Mouse (Mus musculus) midbrain, embryonic 14.5 days (tissue): ENCODE results near the gene Srm. TPM values are rescaled to one million over a fixed set of nuclear protein-coding genes. Genes with fewer than 3 reads are reported as not detected.

ENCODE experiments used
- ATAC-seq: fragments of 200-750 bp; cut with Nextera tagmentation; 2 replicates; pipeline ENCODE4 v1.8.0; 2017; ENCODE audit warnings: moderate number of reproducible peaks, moderate library complexity; ENCODE audit not compliant: low FRiP score, low TSS enrichment
- DNase-seq: peaks from one replicate; pipeline ENCODE4 v3.0.0-alpha.2; 2015
- H3K27ac ChIP-seq: fragments of 300-500 bp; sonication (generic); replicated peaks from 2 replicates; pipeline ENCODE4 v1.5.1; 2014; ENCODE audit warnings: mild to moderate bottlenecking, low read depth, low read length, moderate library complexity
- H3K27me3 ChIP-seq: fragments of 300-500 bp; sonication (generic); 2 replicates; pipeline ENCODE4 v1.6.1; 2014; ENCODE audit warnings: low read length, control low read depth, mixed read lengths; ENCODE audit not compliant: control insufficient read depth, insufficient read depth
- H3K36me3 ChIP-seq: fragments of 300-500 bp; sonication (generic); 2 replicates; pipeline ENCODE4 v1.6.1; 2014; ENCODE audit warnings: low read length, control low read depth; ENCODE audit not compliant: control insufficient read depth, insufficient read depth
- H3K4me1 ChIP-seq: fragments of 300-500 bp; sonication (generic); 2 replicates; pipeline ENCODE4 v1.6.1; 2014; ENCODE audit warnings: mild to moderate bottlenecking, antibody characterized with exemption, low read length, control low read depth; ENCODE audit not compliant: control insufficient read depth, insufficient read depth
- H3K4me2 ChIP-seq: fragments of 300-500 bp; sonication (generic); 2 replicates; pipeline ENCODE4 v1.6.1; 2014; ENCODE audit warnings: mild to moderate bottlenecking, low read length, moderate library complexity
- H3K4me3 ChIP-seq: fragments of 300-500 bp; sonication (generic); replicated peaks from 2 replicates; pipeline ENCODE4 v1.5.1; 2014; ENCODE audit warnings: low read depth, low read length
- H3K9ac ChIP-seq: fragments of 300-500 bp; sonication (generic); replicated peaks from 2 replicates; pipeline ENCODE4 v1.6.1; 2014; ENCODE audit warnings: mild to moderate bottlenecking, low read length, moderate library complexity
- H3K9me3 ChIP-seq: fragments of 300-500 bp; sonication (generic); 2 replicates; pipeline ENCODE4 v1.6.1; 2016; ENCODE audit warnings: low read length, control low read depth, mixed read lengths; ENCODE audit not compliant: control insufficient read depth
- WGBS: fragments of 180-500 bp; shearing (Covaris S2); extraction: QIAGEN DNeasy Blood & Tissue Kit; methylation state at CpG from one replicate; pipeline ENCODE4 v1.1.7; 2014; 5-methylcytosine and 5-hydroxymethylcytosine counted together
- polyA plus RNA-seq: library from polyadenylated mRNA; unstranded; fragments of >200 nt; fragmentation: Nextera tagmentation; extraction: Ambion mirVana; gene quantifications from 2 replicates; pipeline ENCODE4 v1.2.1, GENCODE M21; 2014

Srm gene
- polyA plus RNA-seq, 1 experiment from 2014 or later = 146 TPM

GRCm38 (mm10) chr4:148632013-148632692 is 40.9 kb downstream of the Srm start:
- no peak overlapping the region for H3K9ac ChIP-seq
- H3K4me1 ChIP-seq = no peaks in the 10 kb centered on the region
- no peak overlapping the region for H3K4me2 ChIP-seq
- H3K36me3 ChIP-seq = no peaks in the 10 kb centered on the region
- no peak overlapping the region for H3K4me3 ChIP-seq
- H3K27ac ChIP-seq = no peak overlapping the region
- H3K9me3 ChIP-seq = no peaks in the 10 kb centered on the region
- no peaks in the 10 kb centered on the region for H3K27me3 ChIP-seq
- 83% methylated on average over 3 of the region's 3 CpGs for WGBS
- DNase-seq (no peak), ATAC-seq (no peak)

- DNase-seq = no peak
- H3K27me3 ChIP-seq = no peaks in the 10 kb centered on the region
- no peaks in the 10 kb centered on the region for H3K9me3 ChIP-seq
- no peak for ATAC-seq
- H3K4me2 ChIP-seq = no peak overlapping the region
- WGBS = 72% methylated on average over 2 of the region's 2 CpGs
- no peaks in the 10 kb centered on the region for H3K36me3 ChIP-seq
- H3K4me3 ChIP-seq = no peak overlapping the region
- no peaks in the 10 kb centered on the region for H3K4me1 ChIP-seq
- H3K9ac ChIP-seq = no peak overlapping the region
- no peak overlapping the region for H3K27ac ChIP-seq
These were observed 42.2 kb downstream of the Srm start for GRCm38 (mm10) chr4:148633395-148634061.

- no peaks in the 10 kb centered on the region for H3K9me3 ChIP-seq
- no peaks in the 10 kb centered on the region for H3K27me3 ChIP-seq
- no peak overlapping the region for H3K9ac ChIP-seq
- no peak overlapping the region for H3K4me3 ChIP-seq
- H3K27ac ChIP-seq = no peak overlapping the region
- no peaks in the 10 kb centered on the region for H3K4me1 ChIP-seq
- no peak for DNase-seq
- H3K4me2 ChIP-seq = no peak overlapping the region
- WGBS = 83% methylated on average over 2 of the region's 2 CpGs
- ATAC-seq = no peak
- no peaks in the 10 kb centered on the region for H3K36me3 ChIP-seq
These were observed 44.0 kb downstream of the Srm start for GRCm38 (mm10) chr4:148635309-148635708.

GRCm38 (mm10) chr4:148638302-148638701 is 47.0 kb downstream of the Srm start:
- Histone ChIP-seq H3K4me1 (no peaks in the 10 kb centered on the region), H3K36me3 (no peaks in the 10 kb centered on the region), H3K4me2 (no peak overlapping the region), H3K9ac (no peak overlapping the region), H3K4me3 (no peak overlapping the region), H3K9me3 (no peaks in the 10 kb centered on the region), H3K27ac (no peak overlapping the region), H3K27me3 (no peaks in the 10 kb centered on the region)
- no peak for ATAC-seq
- DNase-seq = no peak
- WGBS = 59% methylated on average over 9 of the region's 9 CpGs

GRCm38 (mm10) chr4:148639455-148639854 is 48.2 kb downstream of the Srm start:
- H3K4me3 ChIP-seq = no peak overlapping the region
- no peaks in the 10 kb centered on the region for H3K4me1 ChIP-seq
- H3K9ac ChIP-seq = no peak overlapping the region
- H3K4me2 ChIP-seq = no peak overlapping the region
- no peak overlapping the region for H3K27ac ChIP-seq
- H3K27me3 ChIP-seq = no peaks in the 10 kb centered on the region
- no peaks in the 10 kb centered on the region for H3K9me3 ChIP-seq
- DNase-seq = no peak
- 83% methylated on average over 2 of the region's 2 CpGs for WGBS
- no peak for ATAC-seq
- no peaks in the 10 kb centered on the region for H3K36me3 ChIP-seq

- Histone ChIP-seq H3K27me3 (no peaks in the 10 kb centered on the region), H3K36me3 (no peaks in the 10 kb centered on the region), H3K4me3 (no peak overlapping the region), H3K9me3 (no peaks in the 10 kb centered on the region), H3K27ac (no peak overlapping the region), H3K4me1 (no peaks in the 10 kb centered on the region), H3K9ac (no peak overlapping the region), H3K4me2 (no peak overlapping the region)
- DNase-seq = no peak
- no peak for ATAC-seq
- 81% methylated on average over 5 of the region's 5 CpGs for WGBS
These were observed 49.8 kb downstream of the Srm start for GRCm38 (mm10) chr4:148641121-148641520.

GRCm38 (mm10) chr4:148643291-148644156 is 52.2 kb downstream of the Srm start, which contains the start of gene Gm572:
Gene Gm572, plus strand, starts transcription at chr4:148643317.
- 69% methylated on average over 15 of the region's 15 CpGs for WGBS

GRCm38 (mm10) chr4:148644157-148644511 is 52.8 kb downstream of the Srm start:
- Histone ChIP-seq H3K4me2 (peak overlapping the region; percentile 38), H3K4me3 (no peak overlapping the region)
- ATAC-seq = no peak

More at GRCm38 (mm10) chr4:148643291-148644156, 52.2 kb downstream of the Srm start, which contains the start of gene Gm572:
- H3K4me1 ChIP-seq = no peaks in the 10 kb centered on the region
- H3K9ac ChIP-seq = no peak within 1 kb of the TSS
- no peak within 1 kb of the TSS for H3K27ac ChIP-seq
- H3K9me3 ChIP-seq = no peaks in the 10 kb centered on the region
- H3K4me3 ChIP-seq = no peak within 1 kb of the TSS
- DNase-seq (no peak), ATAC-seq (no peak)
- peak within 1 kb of the TSS; percentile 38 for H3K4me2 ChIP-seq
- no peaks in the 10 kb centered on the region for H3K27me3 ChIP-seq
- H3K36me3 ChIP-seq = no peaks in the 10 kb centered on the region

More at GRCm38 (mm10) chr4:148644157-148644511, 52.8 kb downstream of the Srm start:
- H3K9me3 ChIP-seq = no peaks in the 10 kb centered on the region
- no peak overlapping the region for H3K9ac ChIP-seq
- no peaks in the 10 kb centered on the region for H3K27me3 ChIP-seq
- no peaks in the 10 kb centered on the region for H3K36me3 ChIP-seq
- H3K27ac ChIP-seq = no peak overlapping the region
- peak; percentile 83 for DNase-seq
- WGBS = 4% methylated on average over 9 of the region's 9 CpGs
- H3K4me1 ChIP-seq = no peaks in the 10 kb centered on the region
